Mouse (Mus musculus): ENCODE measurements around the gene Papolb. TPM values are rescaled to one million over a fixed set of nuclear protein-coding genes. Genes with fewer than 3 reads are reported as not detected.

Gene Papolb
- total and polyA plus RNA-seq, 3 experiments: not detected

GRCm38 (mm10) chr5:142556721-142557120 lies 26.8 kb upstream of the Papolb start:
- H3K4me3 ChIP-seq (replicated peaks in 1 of 3; ENCODE audit: low read depth in 2 of 3, low read length in 2 of 3, poor library complexity in 1 of 3): no peak overlapping the region
- peaks cover 0 to 4% of the 10 kb centered on the region in 2 experiments; a peak in 1 of 4 replicates for H3K4me1 ChIP-seq (ENCODE audit: control insufficient read depth in 1 of 2, insufficient read depth in 2 of 2)
- no peak for TF ChIP-seq BHLHE40 (IDR thresholded peaks at IDR 0.05; ENCODE audit: low read depth, low read length)
- TF ChIP-seq MAZ (IDR thresholded peaks at IDR 0.05; ENCODE audit: low read depth, low read length): no peak
- no peak for TF ChIP-seq TBP (conservative IDR thresholded peaks at IDR 0.05; ENCODE audit: low read depth, low read length)
- TF ChIP-seq E2F4 (IDR thresholded peaks at IDR 0.05; ENCODE audit: insufficient replicate concordance, low read depth, low read length): no peak
- no peak for TF ChIP-seq IRF4 (IDR thresholded peaks at IDR 0.05; ENCODE audit: low read depth, low read length)
- no peak for TF ChIP-seq RAD21 (IDR thresholded peaks at IDR 0.05; ENCODE audit: low read depth, low read length)
- no peak for TF ChIP-seq ZKSCAN1 (IDR thresholded peaks at IDR 0.05; ENCODE audit: borderline replicate concordance, low read depth, low read length)
- H3K9ac ChIP-seq (ENCODE audit: insufficient read depth, low read depth): no peak overlapping the region
- no peak for DNase-seq (ENCODE audit: extremely low read depth)
- dilution Hi-C loops (cut with MboI; ENCODE audit: extremely low pct_ligation_motif_present, extremely low pct_unique_long_range_greater_than_20kb, low sequenced_read_pairs) (no loop called here), in situ Hi-C loops (cut with MboI; ENCODE audit: low pct_ligation_motif_present, low pct_unique_long_range_greater_than_20kb, low sequenced_read_pairs) (no loop called here)
- peaks cover 8% of the 10 kb centered on the region for H3K27me3 ChIP-seq (replicated peaks)
- H3K36me3 ChIP-seq (replicated peaks in 1 of 2; ENCODE audit: control insufficient read depth in 1 of 2, insufficient read depth in 1 of 2, low read length in 1 of 2): no peaks in the 10 kb centered on the region
- no peak overlapping the region for H3K4me2 ChIP-seq (ENCODE audit: insufficient read depth, low read depth, poor library complexity, severe bottlenecking)
- H3K27ac ChIP-seq (ENCODE audit: insufficient read depth, low read depth): no peak overlapping the region
- H3K79me2 ChIP-seq (replicated peaks; ENCODE audit: control insufficient read depth, extremely low read depth, insufficient read depth, poor library complexity, severe bottlenecking): no peaks in the 10 kb centered on the region
- peaks cover 16% of the 10 kb centered on the region for H3K9me3 ChIP-seq (replicated peaks; ENCODE audit: low read length)

GRCm38 (mm10) chr5:142555866-142556265 lies 26.0 kb upstream of the Papolb start:
- Histone ChIP-seq H3K79me2 (replicated peaks; ENCODE audit: control insufficient read depth, extremely low read depth, insufficient read depth, poor library complexity, severe bottlenecking) (no peaks in the 10 kb centered on the region), H3K9me3 (replicated peaks; ENCODE audit: low read length) (peaks cover 20% of the 10 kb centered on the region), H3K27me3 (replicated peaks) (peaks cover 7% of the 10 kb centered on the region), H3K9ac (ENCODE audit: insufficient read depth, low read depth) (no peak overlapping the region), H3K27ac (ENCODE audit: insufficient read depth, low read depth) (no peak overlapping the region), H3K4me2 (ENCODE audit: insufficient read depth, low read depth, poor library complexity, severe bottlenecking) (no peak overlapping the region), H3K4me3 (replicated peaks in 1 of 3; ENCODE audit: low read depth in 2 of 3, low read length in 2 of 3, poor library complexity in 1 of 3) (no peak overlapping the region), H3K4me1 (ENCODE audit: control insufficient read depth in 1 of 2, insufficient read depth in 2 of 2) (peaks cover 0 to 3% of the 10 kb centered on the region in 2 experiments; a peak in 1 of 4 replicates), H3K36me3 (replicated peaks in 1 of 2; ENCODE audit: control insufficient read depth in 1 of 2, insufficient read depth in 1 of 2, low read length in 1 of 2) (no peaks in the 10 kb centered on the region)
- dilution Hi-C loops (cut with MboI; ENCODE audit: extremely low pct_ligation_motif_present, extremely low pct_unique_long_range_greater_than_20kb, low sequenced_read_pairs) (no loop called here), in situ Hi-C loops (cut with MboI; ENCODE audit: low pct_ligation_motif_present, low pct_unique_long_range_greater_than_20kb, low sequenced_read_pairs) (no loop called here)
- no peak for DNase-seq (ENCODE audit: extremely low read depth)
- no peak for TF ChIP-seq POLR2AphosphoS2 (IDR thresholded peaks at IDR 0.05; ENCODE audit: low read depth, low read length)
- TF ChIP-seq MYC (IDR thresholded peaks at IDR 0.05; ENCODE audit: low read depth, low read length): no peak
- no peak for TF ChIP-seq MAFK (IDR thresholded peaks at IDR 0.05; ENCODE audit: insufficient replicate concordance, low read length)
- TF ChIP-seq SIN3A (IDR thresholded peaks at IDR 0.05; ENCODE audit: low read length): no peak
- no peak for TF ChIP-seq ZC3H11A (IDR thresholded peaks at IDR 0.05; ENCODE audit: low read depth, low read length)

Data from CH12.LX (cell line).